Mouse (Mus musculus) stomach, embryonic 15.5 days (tissue): Measurements from ENCODE around the gene Hoxa10. TPM values are rescaled to one million over a fixed set of nuclear protein-coding genes. Genes with fewer than 3 reads are reported as not detected.

Experiments
- ATAC-seq: fragments of 200-750 bp; cut with Nextera tagmentation; 2 replicates; pipeline ENCODE4 v1.8.0; 2017; ENCODE audit warnings: low read depth, moderate number of reproducible peaks, moderate TSS enrichment; ENCODE audit not compliant: insufficient read depth, low FRiP score
- H3K27ac ChIP-seq: fragments of 300-500 bp; sonication (generic); 2 replicates; pipeline ENCODE4 v1.5.1; 2015; ENCODE audit warnings: mild to moderate bottlenecking, inconsistent platforms
- H3K27me3 ChIP-seq: fragments of 300-500 bp; sonication (generic); replicated peaks from 2 replicates; pipeline ENCODE4 v1.6.1; 2015; ENCODE audit warnings: inconsistent platforms
- H3K36me3 ChIP-seq: fragments of 300-500 bp; sonication (generic); 2 replicates; pipeline ENCODE4 v1.6.1; 2015; ENCODE audit warnings: inconsistent platforms
- H3K4me1 ChIP-seq: fragments of 300-500 bp; sonication (generic); 2 replicates; pipeline ENCODE4 v1.6.1; 2015; ENCODE audit warnings: inconsistent platforms
- H3K4me2 ChIP-seq: fragments of 300-500 bp; sonication (generic); 2 replicates; pipeline ENCODE4 v1.6.1; 2015; ENCODE audit warnings: mild to moderate bottlenecking, inconsistent platforms
- H3K4me3 ChIP-seq: fragments of 300-500 bp; sonication (generic); replicated peaks from 2 replicates; pipeline ENCODE4 v1.5.1; 2015; ENCODE audit warnings: inconsistent platforms
- H3K9ac ChIP-seq: fragments of 300-500 bp; sonication (generic); 2 replicates; pipeline ENCODE4 v1.6.1; 2015; ENCODE audit warnings: inconsistent platforms
- H3K9me3 ChIP-seq: fragments of 300-500 bp; sonication (generic); 2 replicates; pipeline ENCODE4 v1.6.1; 2016; ENCODE audit warnings: inconsistent platforms
- WGBS: fragments of 180-500 bp; shearing (Covaris S2); methylation state at CpG from one replicate; pipeline ENCODE4 v1.1.7; 2015; 5-methylcytosine and 5-hydroxymethylcytosine counted together
- polyA plus RNA-seq: library from polyadenylated mRNA; unstranded; fragments of >200 nt; fragmentation: Nextera tagmentation; extraction: Ambion mirVana; gene quantifications from 2 replicates; pipeline ENCODE4 v1.2.1, GENCODE M21; 2015

The Hoxa10 gene
- polyA plus RNA-seq, 1 experiment from 2014 or later: 2.7 TPM

DNA sequence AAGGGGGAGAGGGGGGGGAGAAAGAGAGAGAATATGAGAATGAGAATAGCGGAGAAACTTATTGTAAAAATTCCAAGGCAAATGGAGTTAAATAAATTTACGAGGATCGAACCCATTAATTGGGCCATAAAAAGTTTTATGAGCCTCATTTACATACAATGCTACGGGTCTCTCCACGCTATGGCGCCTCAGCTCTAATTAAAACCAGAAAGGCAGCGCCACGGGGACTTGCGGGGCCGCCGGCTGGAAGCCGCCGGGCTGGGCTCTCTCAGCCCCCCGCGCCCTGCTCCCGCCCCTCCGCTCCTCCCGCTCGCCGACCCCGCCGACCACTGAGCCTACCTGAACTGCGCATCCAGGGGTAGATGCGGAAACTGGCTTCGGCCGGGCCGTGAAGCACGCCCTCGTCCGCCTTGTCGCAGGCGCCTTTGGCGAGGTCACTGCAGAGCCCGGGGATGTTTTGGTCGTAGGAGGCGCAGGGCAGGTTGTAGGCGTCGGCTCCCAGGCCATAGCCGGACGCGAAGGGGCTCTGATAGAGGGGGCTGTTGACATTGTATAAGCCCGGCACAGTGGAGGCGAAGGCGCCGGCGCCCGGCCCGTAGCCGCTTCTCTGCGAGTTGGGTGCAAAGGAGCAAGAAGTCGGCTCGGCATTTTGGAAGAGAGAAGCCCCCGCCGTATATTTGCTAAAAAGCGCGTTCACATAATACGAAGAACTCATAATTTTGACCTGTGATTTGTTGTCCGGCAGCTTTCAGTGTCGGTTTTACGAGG, 23.8 kb downstream of the Hoxa10 start:
- Histone ChIP-seq H3K4me3 (peak overlapping the region; percentile 36), H3K4me2 (peak overlapping the region; percentile 55), H3K27ac (no peak overlapping the region), H3K4me1 (peaks cover 23% of the 10 kb centered on the region), H3K27me3 (peaks cover 92% of the 10 kb centered on the region), H3K9me3 (no peaks in the 10 kb centered on the region), H3K36me3 (no peaks in the 10 kb centered on the region), H3K9ac (0 out of 2 replicates have a peak overlapping the region, but pooled peaks have one; percentile 0)
- no peak for ATAC-seq
- WGBS: 2% methylated on average over 60 of the region's 60 CpGs

DNA sequence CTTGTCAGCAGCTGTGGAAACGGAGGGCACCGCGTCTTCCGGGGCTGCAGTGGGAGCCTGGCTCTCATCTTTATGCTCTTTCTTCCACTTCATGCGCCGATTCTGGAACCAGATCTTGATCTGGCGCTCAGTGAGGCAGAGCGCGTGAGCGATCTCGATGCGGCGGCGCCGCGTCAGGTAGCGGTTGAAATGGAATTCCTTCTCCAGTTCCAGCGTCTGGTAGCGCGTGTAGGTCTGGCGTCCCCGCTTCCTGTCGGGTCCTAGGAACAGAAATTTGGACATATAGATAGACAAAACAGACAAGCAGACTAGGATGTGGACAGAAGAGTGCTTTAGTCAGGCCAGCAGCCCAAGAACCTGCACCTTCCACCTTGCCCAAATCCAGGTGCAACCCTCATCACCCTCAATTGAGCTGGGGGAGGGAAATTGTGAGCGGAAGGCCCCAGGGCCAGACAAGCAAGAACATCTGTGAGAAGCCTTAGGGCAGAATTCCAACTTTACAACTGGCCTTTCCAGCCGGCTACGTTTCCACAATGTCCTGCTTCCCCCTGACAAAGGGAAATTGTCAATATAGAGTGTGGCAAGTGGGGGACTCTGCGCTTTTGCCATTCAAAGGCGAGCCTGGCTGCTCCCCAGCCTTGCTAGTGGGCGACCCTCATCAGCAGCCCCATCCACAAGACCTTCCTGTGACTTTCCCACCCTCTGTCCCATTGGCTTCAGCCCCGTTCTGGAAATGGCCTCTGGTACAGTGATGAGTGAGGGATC, 24.7 kb downstream of the Hoxa10 start:
- WGBS: 4% methylated on average over 30 of the region's 30 CpGs
- H3K4me2 ChIP-seq: peak overlapping the region; percentile 55
- no peak overlapping the region for H3K9ac ChIP-seq

DNA sequence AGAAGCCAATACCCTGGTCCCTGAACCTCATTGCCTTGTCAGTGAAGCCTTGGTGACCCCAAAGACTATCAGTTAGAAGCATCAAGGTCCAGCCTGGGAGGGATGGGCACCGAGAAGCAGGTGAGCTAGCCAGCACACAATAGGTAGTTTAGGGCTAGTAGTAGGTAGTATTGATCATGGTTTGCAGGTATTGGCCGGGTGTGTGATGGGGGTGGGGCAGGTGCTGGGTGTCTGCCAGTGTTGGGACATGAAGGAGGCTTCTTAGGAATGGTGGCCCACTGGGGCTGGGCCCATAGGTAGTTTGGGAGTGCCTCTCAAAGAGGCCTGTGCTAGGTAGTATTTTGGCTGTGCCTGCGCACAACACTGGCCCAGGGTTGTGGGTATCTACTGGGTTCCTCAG, 25.6 kb downstream of the Hoxa10 start:
- peaks cover 88% of the 10 kb centered on the region for H3K27me3 ChIP-seq
- H3K4me3 ChIP-seq: no peak overlapping the region
- no peak overlapping the region for H3K4me2 ChIP-seq
- H3K27ac ChIP-seq: no peak overlapping the region
- H3K9me3 ChIP-seq: no peaks in the 10 kb centered on the region
- peaks cover 23% of the 10 kb centered on the region for H3K4me1 ChIP-seq
- WGBS: 38% methylated on average over 3 of the region's 3 CpGs
- H3K36me3 ChIP-seq: no peaks in the 10 kb centered on the region
- ATAC-seq: no peak
- no peak overlapping the region for H3K9ac ChIP-seq

More for the DNA sequence above, 24.7 kb downstream of the Hoxa10 start:
- ATAC-seq: no peak
- H3K27me3 ChIP-seq: peaks cover 93% of the 10 kb centered on the region
- peak overlapping the region; percentile 36 for H3K4me3 ChIP-seq
- H3K36me3 ChIP-seq: no peaks in the 10 kb centered on the region
- no peaks in the 10 kb centered on the region for H3K9me3 ChIP-seq
- H3K27ac ChIP-seq: no peak overlapping the region
- peaks cover 23% of the 10 kb centered on the region for H3K4me1 ChIP-seq

DNA sequence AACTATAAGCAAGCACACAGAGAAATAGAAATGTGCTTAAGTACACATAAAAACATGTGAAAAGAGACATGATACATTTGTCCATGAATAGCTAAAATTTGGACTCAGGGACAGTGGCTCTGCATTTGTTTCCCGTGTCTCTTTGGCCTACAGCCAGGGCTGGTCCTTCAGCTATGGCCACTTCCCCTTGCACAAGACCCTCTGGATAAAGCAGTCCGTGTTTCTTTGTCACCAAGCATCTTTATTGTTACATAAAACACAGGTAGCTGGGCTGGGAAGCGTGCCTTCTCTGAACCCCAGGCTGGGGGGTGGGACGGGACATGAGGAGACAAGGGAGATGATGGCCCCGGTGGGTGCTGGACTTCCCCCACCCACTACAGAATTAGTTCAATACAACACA, 26.4 kb downstream of the Hoxa10 start:
- H3K36me3 ChIP-seq: no peaks in the 10 kb centered on the region
- H3K27ac ChIP-seq: no peak overlapping the region
- no peak overlapping the region for H3K4me3 ChIP-seq
- H3K4me1 ChIP-seq: peaks cover 23% of the 10 kb centered on the region
- H3K27me3 ChIP-seq: peaks cover 88% of the 10 kb centered on the region
- 27% methylated on average over 5 of the region's 5 CpGs for WGBS
- no peak for ATAC-seq
- H3K4me2 ChIP-seq: no peak overlapping the region
- no peak overlapping the region for H3K9ac ChIP-seq
- H3K9me3 ChIP-seq: no peaks in the 10 kb centered on the region

DNA sequence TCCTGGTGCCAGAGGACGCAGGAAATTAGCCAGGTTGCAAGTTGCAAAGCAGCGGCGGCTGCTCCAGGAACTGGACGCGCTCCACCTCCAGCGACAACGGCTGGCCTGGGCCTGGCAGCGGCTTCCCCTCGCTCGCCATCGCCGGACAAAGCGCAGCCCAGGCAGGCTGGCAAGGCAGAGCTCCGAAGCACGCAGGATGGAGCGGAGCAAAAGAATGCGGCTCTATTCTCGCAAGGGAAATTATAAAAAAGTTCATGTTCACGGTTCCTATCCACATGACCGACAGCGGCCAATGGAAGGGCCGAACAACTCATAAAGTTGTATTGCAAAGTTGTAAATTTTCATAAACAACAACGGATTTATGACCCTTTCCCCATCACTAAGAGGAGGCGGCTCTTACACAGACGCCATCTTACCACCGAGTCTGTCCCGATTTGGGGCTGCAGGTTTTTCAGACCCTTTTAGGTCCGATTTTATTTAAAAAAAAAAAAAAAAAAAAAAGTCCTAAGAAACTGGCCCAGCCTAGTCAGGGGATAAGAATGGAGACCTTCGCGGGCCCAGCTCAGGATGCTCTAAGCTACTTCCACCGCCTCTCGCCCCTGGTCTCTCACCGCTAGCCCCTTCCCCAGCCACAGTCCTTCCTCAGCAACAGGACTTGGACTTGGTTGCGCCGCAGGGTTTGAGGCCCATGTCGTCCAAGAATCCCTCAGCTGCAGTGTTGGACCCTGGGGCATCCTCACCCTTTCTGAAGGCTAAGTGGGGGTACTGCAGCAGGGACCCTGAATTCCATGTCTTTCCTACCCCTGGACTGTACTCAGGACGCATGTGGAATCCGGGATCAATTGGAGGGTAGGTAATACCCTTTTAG, 27.3 kb downstream of the Hoxa10 start, which contains the start of the genes Hoxa3 and Gm28308:
TSS of gene Hoxa3 (minus strand) at position 218 of the 868 bp plus-strand sequence.
TSS of gene Gm28308 (minus strand) at position 221 of the 868 bp plus-strand sequence.
- 10% methylated on average over 38 of the region's 38 CpGs for WGBS
- peaks cover 25% of the 10 kb centered on the region for H3K4me1 ChIP-seq
- H3K27me3 ChIP-seq: peaks cover 88% of the 10 kb centered on the region

DNA sequence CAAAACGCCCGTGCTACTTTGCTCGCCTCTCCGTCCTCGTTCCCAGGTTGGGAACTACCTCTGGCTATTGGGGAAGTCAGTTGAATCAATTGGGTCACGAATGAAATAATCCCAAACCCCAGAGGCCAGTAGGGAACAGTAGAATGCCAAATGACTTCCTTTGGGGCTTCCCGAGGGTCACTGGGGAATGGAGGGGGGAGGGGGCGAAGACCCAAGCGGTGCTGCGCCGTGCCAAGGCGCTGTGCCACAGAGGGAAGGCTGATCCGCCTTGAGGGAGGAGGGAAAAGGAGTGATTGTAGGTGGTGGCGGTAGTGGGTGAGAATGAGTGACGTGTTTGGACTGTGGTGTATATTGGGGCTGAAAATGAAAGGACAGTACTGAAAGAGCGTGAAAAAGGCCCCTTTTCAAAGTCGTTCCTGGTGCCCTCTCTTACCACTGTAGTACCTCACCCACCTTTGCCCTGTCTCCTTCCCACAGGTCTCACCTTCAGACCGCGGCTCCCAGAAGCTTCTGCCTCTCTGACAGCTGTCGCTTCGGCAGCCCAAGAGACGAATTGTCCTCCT, 28.0 kb downstream of the Hoxa10 start:
- no peak; the same call in 1 of the 2 replicates for ATAC-seq
- Histone ChIP-seq H3K36me3 (no peaks in the 10 kb centered on the region), H3K9me3 (no peaks in the 10 kb centered on the region), H3K4me3 (peak overlapping the region; percentile 43), H3K4me1 (peaks cover 28% of the 10 kb centered on the region), H3K27ac (peak overlapping the region; percentile 70), H3K9ac (peak overlapping the region; percentile 35), H3K4me2 (peak overlapping the region; percentile 50), H3K27me3 (peaks cover 85% of the 10 kb centered on the region)
- 6% methylated on average over 22 of the region's 22 CpGs for WGBS

More for the DNA sequence above, 27.3 kb downstream of the Hoxa10 start, which contains the start of the genes Hoxa3 and Gm28308:
- Histone ChIP-seq H3K4me2 (peak within 1 kb of the TSS; percentile 50), H3K4me3 (peak within 1 kb of the TSS; percentile 43), H3K9me3 (no peaks in the 10 kb centered on the region), H3K9ac (peak within 1 kb of the TSS; percentile 35), H3K27ac (peak within 1 kb of the TSS; percentile 70), H3K36me3 (no peaks in the 10 kb centered on the region)
- ATAC-seq: no peak

DNA sequence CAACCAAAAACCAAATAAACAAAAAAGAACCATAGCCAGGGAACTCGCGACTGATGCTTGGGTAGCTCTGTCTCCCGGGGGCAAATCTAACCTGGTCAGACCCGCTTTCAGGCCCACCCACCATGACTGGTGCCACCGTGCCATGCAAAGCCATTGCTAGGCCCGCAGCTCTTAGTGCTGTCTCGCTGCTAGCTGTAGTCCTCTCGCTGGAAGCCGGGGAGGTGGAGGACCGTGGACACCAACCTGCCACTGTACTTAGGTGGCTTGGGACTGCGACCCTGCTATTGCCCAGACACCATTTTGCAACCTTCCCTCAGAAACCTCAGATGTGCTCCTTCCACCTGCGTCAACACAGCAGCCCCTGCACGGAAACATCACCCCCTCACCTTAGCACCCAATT, 28.7 kb downstream of the Hoxa10 start:
- Histone ChIP-seq H3K27ac (peak overlapping the region; percentile 70; the same call in 1 of the 2 replicates), H3K36me3 (no peaks in the 10 kb centered on the region), H3K9me3 (no peaks in the 10 kb centered on the region), H3K4me2 (peak overlapping the region; percentile 50), H3K27me3 (peaks cover 87% of the 10 kb centered on the region), H3K4me3 (peak overlapping the region; percentile 43), H3K4me1 (peaks cover 23% of the 10 kb centered on the region), H3K9ac (no peak overlapping the region; the same call in 1 of the 2 replicates)
- no peak for ATAC-seq
- WGBS: 9% methylated on average over 13 of the region's 13 CpGs

DNA sequence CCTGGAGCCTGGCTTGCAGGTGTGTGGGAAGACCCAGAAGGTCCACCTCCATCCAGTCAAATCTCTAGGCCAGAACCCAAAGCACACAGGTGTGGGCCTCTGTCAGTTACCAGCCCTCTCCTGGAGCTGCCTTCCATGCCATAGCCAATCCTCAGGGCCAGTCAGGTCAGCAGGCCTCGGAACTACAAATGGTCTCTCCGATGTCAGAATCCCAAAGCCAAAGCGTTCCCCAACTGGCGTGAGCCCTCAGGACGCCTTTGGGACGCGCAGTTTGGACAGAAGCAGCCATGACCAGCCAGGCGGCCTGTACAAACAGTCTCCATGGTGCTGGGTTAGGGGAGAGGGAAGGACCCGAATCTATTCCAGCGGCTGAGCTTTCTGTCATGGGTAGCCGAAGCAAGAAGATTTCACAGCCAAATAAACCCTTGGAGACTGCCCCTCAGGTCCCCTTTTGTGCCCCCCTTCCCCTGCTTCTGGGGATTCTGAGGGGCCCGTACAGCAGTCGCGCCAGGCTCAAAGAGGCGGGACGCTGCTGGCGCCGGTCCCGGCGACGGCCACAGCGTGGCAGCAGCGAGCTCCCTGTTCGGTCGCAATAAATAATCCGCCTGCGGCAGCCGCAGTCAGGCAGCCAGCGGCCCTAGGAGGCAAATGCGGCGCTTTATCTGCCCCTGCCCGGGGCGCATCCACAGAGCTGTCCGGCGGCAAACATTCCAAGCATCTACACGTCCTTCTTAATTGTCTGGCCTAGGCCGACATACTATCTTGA, 29.3 kb downstream of the Hoxa10 start:
- peaks cover 20% of the 10 kb centered on the region for H3K4me1 ChIP-seq
- H3K27me3 ChIP-seq: peaks cover 87% of the 10 kb centered on the region
- peak overlapping the region; percentile 50 for H3K4me2 ChIP-seq
- H3K36me3 ChIP-seq: no peaks in the 10 kb centered on the region
- 2% methylated on average over 37 of the region's 37 CpGs for WGBS
- peak; percentile 43; the same call in 1 of the 2 replicates for ATAC-seq
- 0 out of 2 replicates have a peak overlapping the region, but pooled peaks have one; percentile 70 for H3K27ac ChIP-seq
- H3K9me3 ChIP-seq: no peaks in the 10 kb centered on the region
- peak overlapping the region; percentile 43 for H3K4me3 ChIP-seq
- H3K9ac ChIP-seq: peak overlapping the region; percentile 20; the same call in 1 of the 2 replicates

DNA sequence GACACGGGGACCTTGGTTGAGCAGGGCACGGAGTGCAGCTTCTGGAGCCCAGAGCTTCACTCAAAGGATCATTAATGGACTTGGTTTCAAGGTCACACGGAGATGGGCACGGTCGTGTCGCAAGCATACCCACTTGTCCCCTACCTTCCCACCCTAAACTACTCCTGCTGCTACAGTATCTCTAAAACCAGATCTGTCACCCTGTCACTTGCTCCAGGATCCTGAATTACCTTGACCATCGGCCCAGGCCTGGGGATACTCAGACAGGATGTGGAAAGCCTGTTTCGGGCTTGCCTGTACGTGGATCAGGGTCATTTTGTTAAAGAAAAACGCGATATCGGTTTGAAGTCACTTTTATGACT, 31.0 kb downstream of the Hoxa10 start:
- H3K4me1 ChIP-seq: peaks cover 22% of the 10 kb centered on the region
- ATAC-seq: no peak
- peak overlapping the region; percentile 75 for H3K4me2 ChIP-seq
- 27% methylated on average over 12 of the region's 12 CpGs for WGBS
- peak overlapping the region; percentile 38 for H3K4me3 ChIP-seq
- no peaks in the 10 kb centered on the region for H3K36me3 ChIP-seq
- peaks cover 86% of the 10 kb centered on the region for H3K27me3 ChIP-seq
- H3K27ac ChIP-seq: peak overlapping the region; percentile 13; the same call in 1 of the 2 replicates
- H3K9me3 ChIP-seq: no peaks in the 10 kb centered on the region
- peak overlapping the region; percentile 0; the same call in 1 of the 2 replicates for H3K9ac ChIP-seq

DNA sequence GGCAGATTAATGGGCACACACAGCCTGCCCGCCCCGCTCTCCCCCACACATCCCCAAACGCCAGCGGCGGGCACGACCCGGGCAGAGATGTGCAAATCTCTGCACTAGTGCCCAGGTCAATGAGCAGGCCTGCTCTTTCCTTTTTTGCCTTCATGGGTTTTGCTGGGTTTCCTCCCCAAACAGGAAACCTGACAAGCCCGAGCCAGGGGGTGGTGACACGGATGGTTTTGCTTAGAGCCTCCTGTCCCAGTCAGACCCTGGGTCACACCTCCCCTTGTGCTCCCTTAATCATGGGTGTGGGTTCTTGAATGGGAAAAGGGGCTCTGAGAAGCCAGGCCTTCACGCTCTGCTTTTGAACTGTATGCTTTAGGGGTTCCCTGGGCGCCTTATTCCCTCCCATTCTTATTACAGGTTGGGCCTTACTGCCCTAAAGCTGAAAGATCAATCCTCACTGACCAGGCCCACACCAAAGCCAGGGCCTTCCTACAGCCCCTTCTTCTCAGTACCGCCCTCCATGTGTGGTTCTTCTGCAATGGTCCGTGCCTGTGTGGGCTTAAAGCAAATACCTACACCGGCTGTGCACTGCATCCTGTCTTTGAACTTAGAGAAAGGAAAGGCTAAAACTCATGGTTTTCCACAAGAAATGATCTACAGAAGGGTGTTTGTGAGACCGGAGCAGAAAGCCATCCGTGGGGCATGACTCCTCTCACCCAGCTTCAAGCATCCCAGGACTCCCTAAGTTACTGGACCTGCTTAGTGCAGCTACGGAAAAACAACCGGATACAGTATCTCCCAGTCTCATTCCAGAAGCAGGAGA, 31.6 kb downstream of the Hoxa10 start:
- Histone ChIP-seq H3K9me3 (no peaks in the 10 kb centered on the region), H3K9ac (peak overlapping the region; percentile 13; the same call in 1 of the 2 replicates), H3K27ac (peak overlapping the region; percentile 44), H3K4me1 (peaks cover 26% of the 10 kb centered on the region), H3K4me2 (peak overlapping the region; percentile 75), H3K27me3 (peaks cover 84% of the 10 kb centered on the region), H3K4me3 (peak overlapping the region; percentile 38), H3K36me3 (no peaks in the 10 kb centered on the region)
- no peak for ATAC-seq
- WGBS: 20% methylated on average over 18 of the region's 18 CpGs
